Comparison of ENCODE assay signal across 28 mouse cellular contexts in the genomic region with DNA sequence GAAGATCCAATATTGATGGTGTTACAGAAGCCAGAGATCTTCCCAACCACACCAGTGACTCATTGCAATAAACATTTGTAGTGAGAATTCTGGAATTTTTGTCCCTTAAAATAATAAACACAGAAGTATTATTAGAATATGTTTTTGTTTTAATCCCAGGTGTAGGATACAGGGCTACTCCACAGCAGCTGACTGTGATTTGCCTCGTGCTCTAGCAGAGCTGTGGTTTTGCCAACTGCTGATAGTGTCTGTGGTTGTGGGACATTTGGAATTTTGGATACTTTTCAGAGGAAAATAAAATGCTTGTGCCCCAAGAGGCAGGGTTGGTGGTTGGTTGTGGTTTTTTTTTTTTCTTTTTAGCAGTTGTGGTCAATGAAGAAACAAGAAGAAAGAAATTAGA. TPM values are rescaled to one million over a fixed set of nuclear protein-coding genes. Genes with fewer than 3 reads are reported as not detected.
"Had no signal": no experiment of that assay in that cellular context is flagged by ENCODE, and none has a peak within 500 bp of the region (broad histone marks: within the 10 kb centered on the region; RNA-seq: fewer than 3 reads in every experiment).

No protein-coding gene starts in this region.

- H3K9ac ChIP-seq: heart, embryonic 13.5 days; heart, embryonic 15.5 days; hindbrain, embryonic 13.5 days; hindbrain, embryonic 15.5 days; intestine, embryonic 15.5 days; kidney, embryonic 15.5 days; limb, embryonic 13.5 days; limb, embryonic 15.5 days; liver, embryonic 12.5 days; liver, embryonic 14.5 days had no signal

- H3K4me1 ChIP-seq: heart, embryonic 15.5 days; hindbrain, embryonic 13.5 days; hindbrain, embryonic 15.5 days; intestine, embryonic 15.5 days; kidney, embryonic 15.5 days; limb, embryonic 13.5 days; limb, embryonic 15.5 days; liver, embryonic 12.5 days had no signal

- H3K36me3 ChIP-seq: hindbrain, embryonic 13.5 days; hindbrain, embryonic 15.5 days; intestine, embryonic 15.5 days; kidney, embryonic 15.5 days; limb, embryonic 13.5 days; limb, embryonic 15.5 days; liver, embryonic 12.5 days had no signal

- ATAC-seq: inflammation-experienced regulatory T-cells, adult 6 months; intestine, embryonic 15.5 days; intestine, postnatal 0 days; liver, embryonic 12.5 days had no signal

- H3K4me2 ChIP-seq: heart, embryonic 11.5 days; heart, embryonic 13.5 days; heart, embryonic 15.5 days; hindbrain, embryonic 13.5 days; hindbrain, embryonic 15.5 days; intestine, embryonic 15.5 days; kidney, embryonic 15.5 days; limb, embryonic 13.5 days; limb, embryonic 15.5 days; liver, embryonic 12.5 days had no signal

- H3K27me3 ChIP-seq: heart, embryonic 13.5 days; heart, embryonic 15.5 days; hindbrain, embryonic 13.5 days; hindbrain, embryonic 15.5 days; intestine, embryonic 15.5 days; kidney, embryonic 15.5 days; limb, embryonic 13.5 days; limb, embryonic 15.5 days; liver, embryonic 12.5 days had no signal

- H3K4me3 ChIP-seq: heart, embryonic 13.5 days; heart, embryonic 15.5 days; hindbrain, embryonic 13.5 days; hindbrain, embryonic 15.5 days; intestine, embryonic 15.5 days; kidney, embryonic 15.5 days; limb, embryonic 13.5 days; limb, embryonic 15.5 days; liver, embryonic 12.5 days had no signal

- H3K27ac ChIP-seq: heart, embryonic 13.5 days; heart, embryonic 15.5 days; hindbrain, embryonic 13.5 days; hindbrain, embryonic 15.5 days; intestine, embryonic 15.5 days; kidney, embryonic 15.5 days; kidney, postnatal 0 days; limb, embryonic 13.5 days; limb, embryonic 15.5 days; liver, embryonic 12.5 days; liver, embryonic 14.5 days had no signal

- DNase-seq: gastrocnemius, postnatal 14 days; gastrocnemius, postnatal 36 days; heart, adult 18-20 months; heart, postnatal 14 days; heart, postnatal 36 days; kidney, adult 18-20 months; kidney, adult 9 months; kidney, postnatal 14 days; kidney, postnatal 36 days; layer of hippocampus, adult 9-11 months; layer of hippocampus, postnatal 36 days; left cerebral cortex, postnatal 4 days had no signal

- H3K9me3 ChIP-seq: heart, embryonic 13.5 days; heart, embryonic 15.5 days; hindbrain, embryonic 13.5 days; hindbrain, embryonic 15.5 days; intestine, embryonic 15.5 days; kidney, embryonic 15.5 days; limb, embryonic 15.5 days; liver, embryonic 12.5 days had no signal

RNA-seq across cellular contexts. Expression of gene Tmem252, which starts 44.2 kb away (rescaled TPM):
- total RNA-seq: hematopoietic stem cell, adult 5-6 weeks had no signal
- polyA plus RNA-seq: inflammation-experienced regulatory T-cells, adult 6 months; liver, adult 2 months had no signal
